Mouse (Mus musculus): ENCODE measurements around the gene Mrgprh. TPM values are rescaled to one million over a fixed set of nuclear protein-coding genes. Genes with fewer than 3 reads are reported as not detected.

The Mrgprh gene
- not detected for total RNA-seq (2023)

DNA sequence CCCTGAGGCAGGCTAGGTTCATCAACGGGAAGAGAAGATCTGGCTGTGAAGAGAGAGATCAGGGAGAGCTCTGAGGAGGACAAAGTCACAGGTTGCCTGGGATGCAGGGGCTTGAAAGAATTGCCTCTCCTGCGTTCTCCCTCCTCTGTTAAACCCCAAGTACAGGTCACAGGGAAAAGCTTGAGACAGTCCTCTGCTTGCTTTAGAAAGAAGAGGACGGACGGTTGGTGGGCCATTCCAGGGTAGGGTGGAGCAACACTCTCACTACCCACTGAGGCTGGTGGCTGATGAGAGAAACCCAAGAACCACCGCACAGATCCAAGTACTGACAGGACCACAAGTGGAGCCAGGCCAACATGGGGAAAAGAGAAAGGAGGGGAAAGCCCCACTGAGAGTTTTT lies at the start of gene Mrgprh:
Mrgprh (plus strand) TSS at position 301 of the 400 bp plus-strand sequence.

DNA sequence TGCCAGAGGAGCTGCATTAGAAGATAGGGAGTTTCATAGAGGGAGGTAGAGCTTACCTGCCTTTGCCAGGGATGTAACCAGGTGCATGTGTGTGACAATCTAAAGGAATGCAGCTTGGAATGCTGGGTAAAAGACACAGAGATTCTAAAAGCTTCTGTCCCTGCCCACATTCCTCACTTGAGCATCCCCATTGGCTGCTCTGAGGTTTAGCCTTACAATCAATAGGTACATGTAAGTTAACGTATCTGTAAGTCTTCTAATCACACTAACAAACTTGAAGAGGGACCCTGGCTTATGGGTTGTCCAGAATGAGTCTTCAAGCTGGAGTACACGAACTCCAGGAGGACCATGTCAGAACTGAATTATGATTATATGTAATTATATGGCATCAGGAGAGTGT lies 7.8 kb upstream of the Mrgprh start, which contains the start of gene Mas1:
Mas1 (minus strand) TSS at position 101 of the 400 bp plus-strand sequence.

DNA sequence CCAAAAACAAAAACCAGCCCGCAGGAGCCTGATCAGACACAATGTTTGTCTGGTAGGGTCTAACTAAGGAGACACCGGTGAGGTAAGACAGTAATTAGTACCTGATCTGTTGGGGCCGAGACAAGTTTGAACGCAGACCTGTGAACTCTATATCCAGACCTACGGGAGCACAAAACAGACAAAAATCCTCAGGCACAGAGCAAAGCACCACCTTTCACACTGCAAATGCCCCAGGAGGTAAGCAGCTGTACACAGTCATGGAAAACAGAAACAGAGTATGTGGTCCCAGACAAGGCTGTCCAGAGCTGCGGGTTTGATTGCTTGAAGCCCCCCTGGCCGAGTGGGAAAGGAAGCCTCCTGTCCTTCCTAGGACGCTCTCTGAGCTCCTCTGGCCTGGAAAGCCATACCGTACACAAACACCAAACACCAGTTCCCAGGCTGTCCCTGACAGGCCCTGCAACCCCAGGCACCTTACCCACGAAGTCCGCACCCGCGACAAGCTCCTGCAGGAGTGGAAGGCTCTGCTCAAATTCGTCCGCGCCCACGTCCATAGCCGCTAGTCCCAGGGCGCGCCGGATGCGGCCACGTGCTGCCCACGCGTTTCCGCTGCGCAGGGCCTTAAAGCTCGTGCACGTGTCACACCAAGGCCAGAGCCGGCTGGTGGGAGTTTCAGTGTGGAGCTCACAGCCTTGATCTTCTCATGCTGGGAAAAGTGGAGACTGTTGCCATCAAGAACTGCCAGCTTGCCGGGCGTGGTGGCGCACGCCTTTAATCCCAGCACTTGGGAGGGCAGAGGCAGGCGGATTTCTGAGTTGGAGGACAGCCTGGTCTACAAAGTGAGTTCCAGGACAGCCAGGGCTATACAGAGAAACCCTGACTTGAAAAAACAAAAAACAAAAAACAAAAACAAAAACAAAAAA lies 33.8 kb downstream of the Mrgprh start, which contains the start of gene Pnldc1:
Pnldc1 (minus strand) TSS at position 870 of the 920 bp plus-strand sequence.

DNA sequence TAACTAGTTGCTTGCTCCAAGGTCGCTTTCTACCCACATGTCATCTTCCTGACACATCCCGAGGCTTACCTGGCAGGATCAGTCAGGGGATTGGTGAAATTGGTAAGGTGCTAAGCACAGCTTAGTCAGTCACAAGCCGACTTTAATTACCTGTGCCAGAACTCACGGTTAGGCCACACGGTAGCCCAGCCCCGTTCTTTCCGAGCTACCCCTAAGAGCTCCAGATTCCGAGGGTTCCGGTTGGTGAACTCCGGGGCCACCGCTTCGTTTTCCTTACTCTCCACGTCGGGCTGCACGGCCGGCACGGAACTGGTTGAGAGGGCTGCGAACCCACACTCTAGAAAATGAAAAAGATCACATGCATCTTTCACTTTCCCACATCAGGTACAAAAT lies 39.6 kb downstream of the Mrgprh start, which contains the start of gene Tcp1:
Tcp1 (plus strand) TSS at position 214 of the 393 bp plus-strand sequence.

DNA sequence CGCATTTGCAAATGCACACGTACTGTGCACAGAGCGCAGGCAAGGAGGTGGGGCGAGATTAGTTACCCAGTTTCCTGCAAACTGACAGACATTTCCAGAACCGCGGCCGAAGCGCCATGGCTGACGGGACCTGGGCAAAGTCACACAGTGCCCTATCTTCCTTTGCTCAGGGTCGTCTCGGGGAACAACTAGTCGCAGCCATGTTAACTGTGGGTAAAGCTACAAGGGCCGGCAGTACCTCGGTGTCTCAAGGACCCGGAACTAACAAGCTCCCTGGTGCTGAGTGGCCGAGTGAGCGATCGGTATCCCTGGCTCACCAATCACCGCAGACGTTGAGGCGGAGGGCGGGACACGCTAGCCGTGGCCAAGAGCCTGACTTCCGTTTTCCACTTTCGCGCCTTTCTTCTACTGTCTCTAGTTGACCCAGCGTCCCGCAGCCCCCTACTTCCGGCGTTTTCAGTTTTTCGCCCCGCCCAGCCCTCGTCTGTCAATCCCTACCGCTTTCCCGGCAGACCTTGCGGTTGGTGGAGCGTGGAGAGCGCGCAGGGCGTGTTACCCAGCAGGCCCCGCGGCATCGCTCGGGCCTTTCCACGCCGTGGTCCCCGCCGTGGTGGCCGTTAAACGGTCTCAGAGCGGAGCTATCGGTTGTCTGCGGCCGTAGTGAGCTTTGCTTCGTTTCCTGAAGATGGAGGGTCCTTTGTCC lies 40.2 kb downstream of the Mrgprh start, which contains the start of gene Mrpl18:
Mrpl18 (minus strand) TSS at position 465 of the 703 bp plus-strand sequence.

Other genes starting within 250 kb of the Mrgprh start
- gene Slc22a1, start 200.2 kb upstream of the Mrgprh start, total RNA-seq (2023): under 1 TPM in 1 of 2 experiments, not detected in 1; 0.73 TPM
- gene Igf2r, start 106.4 kb upstream of the Mrgprh start, total RNA-seq (2023): 10 to 100 TPM; 42.3 to 46.0 TPM
- not detected for gene Mas1, start 7.9 kb upstream of the Mrgprh start, total RNA-seq (2023)
- gene Pnldc1, start 34.2 kb downstream of the Mrgprh start, total RNA-seq (2023): 1 to 10 TPM in 1 of 2 experiments, not detected in 1; 2.8 TPM
- 100 to 1,000 TPM; 208 to 219 TPM for gene Tcp1, start 39.7 kb downstream of the Mrgprh start, total RNA-seq (2023)
- 10 to 100 TPM; 50.8 to 59.8 TPM for gene Mrpl18, start 40.3 kb downstream of the Mrgprh start, total RNA-seq (2023)
- 1 to 10 TPM in 1 of 2 experiments, not detected in 1; 1.2 TPM for gene Acat3, start 64.6 kb downstream of the Mrgprh start, total RNA-seq (2023)
- 10 to 100 TPM; 18.5 to 20.7 TPM for gene Acat2, start 84.7 kb downstream of the Mrgprh start, total RNA-seq (2023)
- 100 to 1,000 TPM; 115 to 118 TPM for gene Wtap, start 118.1 kb downstream of the Mrgprh start, total RNA-seq (2023)
- 10 to 100 TPM; 68.5 to 70.5 TPM for gene Sod2, start 130.8 kb downstream of the Mrgprh start, total RNA-seq (2023)
- not detected for gene Gpr31b, start 176.3 kb downstream of the Mrgprh start, total RNA-seq (2023)
- under 1 TPM in 1 of 2 experiments, not detected in 1; 0.29 TPM for gene Tcp10b, start 185.1 kb downstream of the Mrgprh start, total RNA-seq (2023)

Data from T-cell, adult 66 days (primary cell).